Mouse (Mus musculus): ENCODE data around the gene Gm10031. TPM values are rescaled to one million over a fixed set of nuclear protein-coding genes. Genes with fewer than 3 reads are reported as not detected.

The Gm10031 gene
- 6.6 and 9.3 TPM in 2 replicates for polyA plus RNA-seq (2021; fragmentation: Nextera tagmentation)
- long read RNA-seq, experiment 1, partial matches to known transcripts: 0 of 2 reads
- long read RNA-seq, experiment 1, other reads (novel, unspliced or antisense): 0 of 2 reads
- long read RNA-seq, experiment 2, transcript Gm10031-201 (1 exons, 2,653 nt): major isoform, 41 of 41 reads
- long read RNA-seq, experiment 2, partial matches to known transcripts: 0 of 41 reads
- long read RNA-seq, experiment 2, other reads (novel, unspliced or antisense): 0 of 41 reads

DNA sequence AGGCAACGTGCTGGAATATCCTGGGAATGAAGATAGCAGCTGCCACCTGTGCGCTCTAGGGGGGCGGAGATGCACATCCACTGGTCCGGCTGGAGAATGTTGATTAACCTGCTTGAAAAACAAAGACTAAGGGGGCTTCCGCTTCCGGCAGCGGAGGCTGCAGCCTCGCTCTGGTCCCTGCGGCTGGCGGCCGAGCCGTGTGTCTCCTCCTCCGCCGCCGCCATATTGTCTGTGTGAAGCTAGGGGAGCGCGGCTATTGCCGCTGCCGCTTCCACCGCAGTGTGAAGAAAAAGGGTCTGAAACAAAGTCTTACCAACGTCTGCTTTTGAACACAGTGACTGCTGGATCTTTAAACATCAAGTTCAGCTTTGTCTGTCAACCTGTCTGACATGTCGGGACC lies at the start of gene Gm10031:
Gm10031 (plus strand) TSS at position 171 of the 400 bp plus-strand sequence.

DNA sequence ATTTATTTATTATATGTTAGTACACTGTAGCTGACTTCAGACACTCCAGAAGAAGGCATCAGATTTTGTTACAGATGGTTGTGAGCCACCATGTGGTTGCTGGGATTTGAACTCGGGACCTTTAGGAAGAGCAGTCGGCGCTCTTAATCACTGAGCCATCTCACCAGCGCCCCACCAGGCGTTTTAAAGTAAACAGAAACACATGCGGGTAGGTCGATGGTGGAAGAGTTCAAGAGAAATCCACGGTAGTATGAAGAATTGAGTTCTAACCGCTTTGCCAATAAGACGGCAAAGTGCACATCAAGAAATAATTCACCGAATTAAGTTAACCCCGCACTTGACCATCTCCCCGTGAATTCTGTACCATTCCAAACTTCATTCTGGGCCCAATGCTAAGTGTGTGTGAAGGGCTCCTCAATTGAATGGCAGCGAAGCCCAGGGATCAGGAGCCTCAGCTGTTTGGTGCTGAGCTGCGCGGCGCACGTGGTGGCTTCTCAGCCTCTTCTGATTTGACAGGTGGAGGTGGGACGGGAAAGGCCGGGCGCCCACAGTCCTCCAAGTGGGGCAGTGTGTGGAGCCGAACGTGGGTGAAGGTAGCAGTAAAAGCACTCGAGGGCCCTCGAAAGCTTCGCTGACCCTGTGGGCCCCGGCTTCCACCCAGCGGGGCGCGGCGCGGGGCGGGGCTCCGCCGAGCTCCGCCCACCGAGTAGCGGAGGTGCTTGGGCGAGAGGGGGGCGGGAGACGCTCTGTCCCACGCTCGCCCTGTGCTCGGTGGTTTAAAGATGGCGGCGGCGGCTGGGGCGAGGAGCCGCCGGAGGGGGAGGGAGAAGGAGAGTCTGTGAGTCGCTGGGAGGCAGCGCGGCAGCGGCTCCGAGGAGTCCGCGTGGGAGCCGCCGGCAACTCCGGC lies 34.5 kb downstream of the Gm10031 start, which contains the start of gene Abl2:
Abl2 (plus strand) TSS at position 763 of the 907 bp plus-strand sequence.

Other genes with a start within 250 kb of the Gm10031 start
- 0.25 and 0.26 TPM in 2 replicates for gene Tdrd5, start 220.3 kb upstream of the Gm10031 start, polyA plus RNA-seq (2021; fragmentation: Nextera tagmentation)
- 0.17 and 0.35 TPM in 2 replicates for gene Nphs2, start 213.3 kb upstream of the Gm10031 start, polyA plus RNA-seq (2021; fragmentation: Nextera tagmentation)
- 726 and 1,009 TPM in 2 replicates for gene Gm2000, start 158.0 kb upstream of the Gm10031 start, polyA plus RNA-seq (2021; fragmentation: Nextera tagmentation)
- gene Axdnd1, start 102.9 kb upstream of the Gm10031 start, polyA plus RNA-seq (2021; fragmentation: Nextera tagmentation): 0.09 TPM in 1 of 2 replicates, not detected in the other
- 37.3 and 37.8 TPM in 2 replicates for gene Soat1, start 49.7 kb upstream of the Gm10031 start, polyA plus RNA-seq (2021; fragmentation: Nextera tagmentation)
- gene Abl2, start 34.8 kb downstream of the Gm10031 start, polyA plus RNA-seq (2021; fragmentation: Nextera tagmentation): 1.5 and 2.5 TPM in 2 replicates
- 7.8 and 7.9 TPM in 2 replicates for gene Tor3a, start 150.3 kb downstream of the Gm10031 start, polyA plus RNA-seq (2021; fragmentation: Nextera tagmentation)
- 12.4 and 18.6 TPM in 2 replicates for gene Fam20b, start 195.1 kb downstream of the Gm10031 start, polyA plus RNA-seq (2021; fragmentation: Nextera tagmentation)